Mouse (Mus musculus): ENCODE results near the gene Tuft1. TPM values are rescaled to one million over a fixed set of nuclear protein-coding genes. Genes with fewer than 3 reads are reported as not detected.
"Not testable (repeated sequence)": the region's sequence is repeated elsewhere in the genome, so short reads cannot be mapped to it uniquely, and the experiment has no call there.

Tuft1 gene
- 5.7 and 6.2 TPM in 2 replicates for polyA plus RNA-seq (2012; rRNA removed)
- 7.4 and 7.8 TPM in 2 replicates for polyA plus RNA-seq (2014; fragmentation: Nextera tagmentation; extraction: Ambion mirVana)

DNA sequence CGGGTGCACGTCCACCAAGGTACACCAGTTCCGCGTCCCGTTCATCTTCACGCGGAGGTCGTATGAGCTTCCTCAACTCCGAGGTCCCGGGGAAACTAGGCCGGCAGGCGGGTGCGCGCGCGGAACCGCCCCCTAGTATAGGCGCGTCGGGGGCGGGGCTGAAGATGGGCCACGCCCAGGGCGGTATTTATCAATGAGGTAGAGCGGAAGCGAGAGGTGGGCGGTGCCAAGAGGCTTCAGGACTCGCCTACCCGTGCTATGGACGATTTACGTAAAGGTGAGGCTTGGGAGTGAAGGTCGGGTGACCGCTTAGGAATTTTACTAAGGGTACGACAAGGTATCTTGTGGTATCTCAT is at the start of gene Tuft1:
Tuft1 (minus strand) TSS at position 133 of the 356 bp plus-strand sequence.
- H3K9ac ChIP-seq (replicated peaks): peak within 1 kb of the TSS; percentile 61
- WGBS (ENCODE audit: insufficient replicate concordance): under 1% methylated on average over 17 of the region's 33 CpGs
- DNase-seq (ENCODE audit: low read depth in 3 of 3, low spot score in 3 of 3); H3K36me3 ChIP-seq (replicated peaks; ENCODE audit: control insufficient read depth, insufficient read depth, low read depth); H3K27me3 ChIP-seq (ENCODE audit: control insufficient read depth, insufficient read depth, low read length); H3K9me3 ChIP-seq (ENCODE audit: control insufficient read depth, low read length): not testable (repeated sequence)
- peak within 1 kb of the TSS; percentile 76 for H3K27ac ChIP-seq
- H3K4me2 ChIP-seq (ENCODE audit: low read depth): peak within 1 kb of the TSS; percentile 89
- peak within 1 kb of the TSS; percentile 56 to 69 for H3K4me3 ChIP-seq (ENCODE audit: insufficient read depth in 1 of 2, low read depth in 2 of 2, low read length in 2 of 2)
- ATAC-seq (ENCODE audit: insufficient read depth): peak; percentile 93
- H3K4me1 ChIP-seq (replicated peaks; ENCODE audit: control insufficient read depth in 2 of 2, insufficient read depth in 2 of 2, low read length in 1 of 2): peaks cover 8 to 18% of the 10 kb centered on the region in 2 experiments

DNA sequence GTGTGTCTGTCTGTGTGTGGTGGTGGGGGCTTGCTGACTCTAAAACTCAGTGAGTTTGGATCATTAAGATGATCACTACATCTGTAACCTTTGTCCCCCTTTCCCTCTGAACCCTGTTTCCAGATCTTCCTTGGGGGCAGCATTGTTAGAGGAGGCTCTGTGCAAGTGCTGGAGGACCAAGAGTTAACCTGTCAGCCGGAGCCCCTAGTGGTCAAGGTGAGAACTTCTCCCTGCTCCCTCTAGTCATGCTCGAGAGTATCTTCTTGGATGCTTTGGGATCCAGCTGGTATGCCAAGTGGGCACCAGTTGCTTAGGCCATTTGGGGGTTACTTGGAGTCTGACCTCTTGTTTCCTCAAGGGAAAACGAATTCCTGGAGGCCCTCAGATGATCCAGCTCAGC is 44.7 kb upstream of the Tuft1 start:
- Histone ChIP-seq H3K4me1 (replicated peaks; ENCODE audit: control insufficient read depth in 2 of 2, insufficient read depth in 2 of 2, low read length in 1 of 2) (peaks cover 8 to 19% of the 10 kb centered on the region in 2 experiments), H3K27ac (peak overlapping the region; percentile 95)
- H3K4me2 ChIP-seq (ENCODE audit: low read depth); H3K9ac ChIP-seq (replicated peaks); H3K36me3 ChIP-seq (replicated peaks; ENCODE audit: control insufficient read depth, insufficient read depth, low read depth); H3K27me3 ChIP-seq (ENCODE audit: control insufficient read depth, insufficient read depth, low read length); DNase-seq (ENCODE audit: low read depth in 3 of 3, low spot score in 3 of 3); H3K4me3 ChIP-seq (ENCODE audit: insufficient read depth in 1 of 2, low read depth in 2 of 2, low read length in 2 of 2); H3K9me3 ChIP-seq (ENCODE audit: control insufficient read depth, low read length): not testable (repeated sequence)
- 10% methylated on average over 2 of the region's 3 CpGs for WGBS (ENCODE audit: insufficient replicate concordance)
- peak; percentile 85 for TF ChIP-seq CTCF (IDR thresholded peaks at IDR 0.05; ENCODE audit: low read depth)
- ATAC-seq (ENCODE audit: insufficient read depth): peak; percentile 49; the same call in 1 of the 2 replicates

GRCm38 (mm10) chr3:94702856-94703255 is 44.2 kb upstream of the Tuft1 start:
- Histone ChIP-seq H3K9me3 (ENCODE audit: control insufficient read depth, low read length) (no peaks in the 10 kb centered on the region), H3K27ac (peak overlapping the region; percentile 95), H3K36me3 (replicated peaks; ENCODE audit: control insufficient read depth, insufficient read depth, low read depth) (no peaks in the 10 kb centered on the region), H3K9ac (replicated peaks) (peak overlapping the region; percentile 57), H3K4me1 (replicated peaks; ENCODE audit: control insufficient read depth in 2 of 2, insufficient read depth in 2 of 2, low read length in 1 of 2) (peaks cover 8 to 19% of the 10 kb centered on the region in 2 experiments), H3K4me3 (ENCODE audit: insufficient read depth in 1 of 2, low read depth in 2 of 2, low read length in 2 of 2) (0 out of 4 replicates have a peak overlapping the region, but pooled peaks of 1 of the 2 experiments have one; percentile 14), H3K4me2 (ENCODE audit: low read depth) (peak overlapping the region; percentile 66), H3K27me3 (ENCODE audit: control insufficient read depth, insufficient read depth, low read length) (no peaks in the 10 kb centered on the region)
- TF ChIP-seq EP300 (IDR thresholded peaks at IDR 0.05; ENCODE audit: low read depth) (no peak), CTCF (IDR thresholded peaks at IDR 0.05; ENCODE audit: low read depth) (no peak)
- 55% methylated on average over 3 of the region's 3 CpGs for WGBS (ENCODE audit: insufficient replicate concordance)
- DNase-seq (ENCODE audit: low read depth in 3 of 3, low spot score in 3 of 3) (peak in 1 of 3 experiments; percentile 30), ATAC-seq (ENCODE audit: insufficient read depth) (peak; percentile 55)

GRCm38 (mm10) chr3:94702163-94702810 is 43.6 kb upstream of the Tuft1 start:
- H3K9me3 ChIP-seq (ENCODE audit: control insufficient read depth, low read length); H3K36me3 ChIP-seq (replicated peaks; ENCODE audit: control insufficient read depth, insufficient read depth, low read depth); H3K27me3 ChIP-seq (ENCODE audit: control insufficient read depth, insufficient read depth, low read length): not testable (repeated sequence)
- ATAC-seq (ENCODE audit: insufficient read depth): peak; percentile 97
- peak overlapping the region; percentile 66 for H3K4me2 ChIP-seq (ENCODE audit: low read depth)
- DNase-seq (ENCODE audit: low read depth in 3 of 3, low spot score in 3 of 3): peak; percentile 78 to 80 (median 79)
- 11% methylated on average over 5 of the region's 7 CpGs for WGBS (ENCODE audit: insufficient replicate concordance)
- TF ChIP-seq EP300 (IDR thresholded peaks at IDR 0.05; ENCODE audit: low read depth): peak; percentile 87
- peak overlapping the region; percentile 95 for H3K27ac ChIP-seq
- H3K4me1 ChIP-seq (replicated peaks; ENCODE audit: control insufficient read depth in 2 of 2, insufficient read depth in 2 of 2, low read length in 1 of 2): peaks cover 8 to 19% of the 10 kb centered on the region in 2 experiments
- 0 out of 4 replicates have a peak overlapping the region, but pooled peaks of 1 of the 2 experiments have one; percentile 14 for H3K4me3 ChIP-seq (ENCODE audit: insufficient read depth in 1 of 2, low read depth in 2 of 2, low read length in 2 of 2)
- peak overlapping the region; percentile 57 for H3K9ac ChIP-seq (replicated peaks)

GRCm38 (mm10) chr3:94696257-94696656 is 37.6 kb upstream of the Tuft1 start:
- H3K27ac ChIP-seq; H3K4me3 ChIP-seq (ENCODE audit: insufficient read depth in 1 of 2, low read depth in 2 of 2, low read length in 2 of 2); H3K36me3 ChIP-seq (replicated peaks; ENCODE audit: control insufficient read depth, insufficient read depth, low read depth); H3K27me3 ChIP-seq (ENCODE audit: control insufficient read depth, insufficient read depth, low read length); H3K9ac ChIP-seq (replicated peaks); H3K4me2 ChIP-seq (ENCODE audit: low read depth); H3K9me3 ChIP-seq (ENCODE audit: control insufficient read depth, low read length); DNase-seq (ENCODE audit: low read depth in 3 of 3, low spot score in 3 of 3): not testable (repeated sequence)
- peaks cover 5 to 23% of the 10 kb centered on the region in 2 experiments for H3K4me1 ChIP-seq (replicated peaks; ENCODE audit: control insufficient read depth in 2 of 2, insufficient read depth in 2 of 2, low read length in 1 of 2)
- ATAC-seq (ENCODE audit: insufficient read depth): peak; percentile 55; the same call in 1 of the 2 replicates
- peak; percentile 74 for TF ChIP-seq EP300 (IDR thresholded peaks at IDR 0.05; ENCODE audit: low read depth)
- WGBS (ENCODE audit: insufficient replicate concordance): 35% methylated on average over 4 of the region's 4 CpGs

DNA sequence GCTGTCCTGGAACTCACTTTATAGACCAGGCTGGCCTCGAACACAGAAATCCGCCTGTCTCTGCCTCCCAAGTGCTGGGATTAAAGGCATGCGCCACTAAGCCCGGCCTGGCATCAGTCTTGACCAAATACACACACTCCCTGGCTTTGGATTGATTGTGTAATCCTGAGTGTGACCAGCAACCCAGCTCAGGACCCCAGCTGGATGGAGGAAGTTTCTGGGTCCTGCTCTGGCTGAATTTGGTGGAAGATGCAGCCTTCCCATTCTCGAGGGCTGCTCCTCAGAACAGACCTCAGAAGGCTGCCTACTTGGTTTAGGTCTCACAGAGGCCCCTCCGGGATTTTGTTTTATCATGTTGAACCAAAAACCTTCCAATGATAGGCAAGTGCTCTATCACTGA is 36.9 kb upstream of the Tuft1 start:
- not testable (repeated sequence) for ATAC-seq (ENCODE audit: insufficient read depth); H3K4me2 ChIP-seq (ENCODE audit: low read depth); H3K9ac ChIP-seq (replicated peaks); H3K9me3 ChIP-seq (ENCODE audit: control insufficient read depth, low read length); H3K27me3 ChIP-seq (ENCODE audit: control insufficient read depth, insufficient read depth, low read length); H3K27ac ChIP-seq; DNase-seq (ENCODE audit: low read depth in 3 of 3, low spot score in 3 of 3); H3K36me3 ChIP-seq (replicated peaks; ENCODE audit: control insufficient read depth, insufficient read depth, low read depth); H3K4me3 ChIP-seq (ENCODE audit: insufficient read depth in 1 of 2, low read depth in 2 of 2, low read length in 2 of 2)
- 60% methylated on average over 6 of the region's 6 CpGs for WGBS (ENCODE audit: insufficient replicate concordance)
- peaks cover 5 to 24% of the 10 kb centered on the region in 2 experiments for H3K4me1 ChIP-seq (replicated peaks; ENCODE audit: control insufficient read depth in 2 of 2, insufficient read depth in 2 of 2, low read length in 1 of 2)

GRCm38 (mm10) chr3:94693874-94694273 is 35.2 kb upstream of the Tuft1 start:
- H3K9me3 ChIP-seq (ENCODE audit: control insufficient read depth, low read length); H3K9ac ChIP-seq (replicated peaks); H3K27ac ChIP-seq; H3K4me2 ChIP-seq (ENCODE audit: low read depth); DNase-seq (ENCODE audit: low read depth in 3 of 3, low spot score in 3 of 3); H3K27me3 ChIP-seq (ENCODE audit: control insufficient read depth, insufficient read depth, low read length); H3K4me3 ChIP-seq (ENCODE audit: insufficient read depth in 1 of 2, low read depth in 2 of 2, low read length in 2 of 2); ATAC-seq (ENCODE audit: insufficient read depth); H3K36me3 ChIP-seq (replicated peaks; ENCODE audit: control insufficient read depth, insufficient read depth, low read depth): not testable (repeated sequence)
- 49% methylated on average over 5 of the region's 8 CpGs for WGBS (ENCODE audit: insufficient replicate concordance)
- peaks cover 5 to 26% of the 10 kb centered on the region in 2 experiments for H3K4me1 ChIP-seq (replicated peaks; ENCODE audit: control insufficient read depth in 2 of 2, insufficient read depth in 2 of 2, low read length in 1 of 2)
